Mouse (Mus musculus): Measurements from ENCODE around the gene Tesc. TPM values are rescaled to one million over a fixed set of nuclear protein-coding genes. Genes with fewer than 3 reads are reported as not detected.

The Tesc gene
- polyA plus RNA-seq, 1 experiment from 2014 or later, result 9.8 TPM

- no peaks in the 10 kb centered on the region for H3K27me3 ChIP-seq (ENCODE audit: control insufficient read depth, insufficient read depth, low read length)
- H3K4me2 ChIP-seq (ENCODE audit: low read depth, low read length), result no peak overlapping the region
- H3K4me1 ChIP-seq (ENCODE audit: control insufficient read depth, insufficient read depth, low read length), result peaks cover under 1% of the 10 kb centered on the region; the same call in 1 of the 2 replicates
- ATAC-seq (replicated peaks; ENCODE audit: extremely low read depth, insufficient read depth, low FRiP score), result no peak
- no peak overlapping the region for H3K27ac ChIP-seq (ENCODE audit: low read length)
- peaks cover 2% of the 10 kb centered on the region; the same call in 1 of the 2 replicates for H3K9me3 ChIP-seq (replicated peaks; ENCODE audit: control insufficient read depth, low read length)
- H3K36me3 ChIP-seq (ENCODE audit: control insufficient read depth, insufficient read depth), result peaks cover 26% of the 10 kb centered on the region
- 86% methylated on average over 11 of the region's 11 CpGs for WGBS
- H3K4me3 ChIP-seq (ENCODE audit: low read length), result no peak overlapping the region
- no peak overlapping the region for H3K9ac ChIP-seq (ENCODE audit: low read length)
Observed at GRCm38 (mm10) chr5:118095433-118095832, 67.9 kb downstream of the Tesc start.

DNA sequence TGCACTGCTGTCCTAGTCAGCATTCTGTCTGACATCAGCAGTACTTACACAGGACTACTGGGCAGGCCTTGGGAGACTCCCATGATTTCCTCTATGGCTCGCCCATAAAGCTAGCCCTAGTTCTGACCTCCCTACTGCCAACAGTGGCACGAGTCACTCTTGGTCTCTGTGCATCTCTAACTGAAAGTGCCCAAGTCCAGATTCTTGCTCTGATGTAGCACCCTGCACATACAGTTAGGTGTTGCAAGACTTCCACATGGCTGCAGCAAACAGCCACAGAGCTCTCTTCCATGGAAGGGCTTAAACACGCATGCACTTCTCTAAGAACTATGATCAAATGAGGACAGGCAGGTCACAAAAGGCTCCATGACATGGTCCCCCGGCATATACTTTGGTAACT lies 68.3 kb downstream of the Tesc start:
- Histone ChIP-seq H3K27ac (ENCODE audit: low read length) (no peak overlapping the region), H3K9me3 (replicated peaks; ENCODE audit: control insufficient read depth, low read length) (peaks cover 1% of the 10 kb centered on the region; the same call in 1 of the 2 replicates), H3K4me1 (ENCODE audit: control insufficient read depth, insufficient read depth, low read length) (no peaks in the 10 kb centered on the region; the same call in 1 of the 2 replicates), H3K4me2 (ENCODE audit: low read depth, low read length) (no peak overlapping the region), H3K36me3 (ENCODE audit: control insufficient read depth, insufficient read depth) (peaks cover 21% of the 10 kb centered on the region), H3K9ac (ENCODE audit: low read length) (no peak overlapping the region), H3K27me3 (ENCODE audit: control insufficient read depth, insufficient read depth, low read length) (no peaks in the 10 kb centered on the region), H3K4me3 (ENCODE audit: low read length) (no peak overlapping the region)
- no peak for ATAC-seq (replicated peaks; ENCODE audit: extremely low read depth, insufficient read depth, low FRiP score)
- WGBS, result 88% methylated on average over 4 of the region's 4 CpGs

- Histone ChIP-seq H3K4me1 (ENCODE audit: control insufficient read depth, insufficient read depth, low read length) (no peaks in the 10 kb centered on the region; the same call in 1 of the 2 replicates), H3K9me3 (replicated peaks; ENCODE audit: control insufficient read depth, low read length) (no peaks in the 10 kb centered on the region), H3K9ac (ENCODE audit: low read length) (no peak overlapping the region), H3K27me3 (ENCODE audit: control insufficient read depth, insufficient read depth, low read length) (no peaks in the 10 kb centered on the region), H3K4me3 (ENCODE audit: low read length) (no peak overlapping the region), H3K27ac (ENCODE audit: low read length) (no peak overlapping the region), H3K36me3 (ENCODE audit: control insufficient read depth, insufficient read depth) (peaks cover 17% of the 10 kb centered on the region), H3K4me2 (ENCODE audit: low read depth, low read length) (no peak overlapping the region)
- WGBS, result 92% methylated on average over 3 of the region's 3 CpGs
- ATAC-seq (replicated peaks; ENCODE audit: extremely low read depth, insufficient read depth, low FRiP score), result no peak
Observed at GRCm38 (mm10) chr5:118096317-118096716, 68.8 kb downstream of the Tesc start.

- Histone ChIP-seq H3K4me3 (ENCODE audit: low read length) (no peak overlapping the region), H3K9ac (ENCODE audit: low read length) (no peak overlapping the region), H3K36me3 (ENCODE audit: control insufficient read depth, insufficient read depth) (peaks cover 5% of the 10 kb centered on the region; the same call in 1 of the 2 replicates), H3K27me3 (ENCODE audit: control insufficient read depth, insufficient read depth, low read length) (no peaks in the 10 kb centered on the region), H3K4me2 (ENCODE audit: low read depth, low read length) (no peak overlapping the region), H3K27ac (ENCODE audit: low read length) (no peak overlapping the region), H3K4me1 (ENCODE audit: control insufficient read depth, insufficient read depth, low read length) (no peaks in the 10 kb centered on the region; the same call in 1 of the 2 replicates), H3K9me3 (replicated peaks; ENCODE audit: control insufficient read depth, low read length) (no peaks in the 10 kb centered on the region)
- ATAC-seq (replicated peaks; ENCODE audit: extremely low read depth, insufficient read depth, low FRiP score), result no peak; the same call in 1 of the 2 replicates
- WGBS, result 59% methylated on average over 11 of the region's 11 CpGs
Observed at GRCm38 (mm10) chr5:118099069-118099869, 71.7 kb downstream of the Tesc start.

DNA sequence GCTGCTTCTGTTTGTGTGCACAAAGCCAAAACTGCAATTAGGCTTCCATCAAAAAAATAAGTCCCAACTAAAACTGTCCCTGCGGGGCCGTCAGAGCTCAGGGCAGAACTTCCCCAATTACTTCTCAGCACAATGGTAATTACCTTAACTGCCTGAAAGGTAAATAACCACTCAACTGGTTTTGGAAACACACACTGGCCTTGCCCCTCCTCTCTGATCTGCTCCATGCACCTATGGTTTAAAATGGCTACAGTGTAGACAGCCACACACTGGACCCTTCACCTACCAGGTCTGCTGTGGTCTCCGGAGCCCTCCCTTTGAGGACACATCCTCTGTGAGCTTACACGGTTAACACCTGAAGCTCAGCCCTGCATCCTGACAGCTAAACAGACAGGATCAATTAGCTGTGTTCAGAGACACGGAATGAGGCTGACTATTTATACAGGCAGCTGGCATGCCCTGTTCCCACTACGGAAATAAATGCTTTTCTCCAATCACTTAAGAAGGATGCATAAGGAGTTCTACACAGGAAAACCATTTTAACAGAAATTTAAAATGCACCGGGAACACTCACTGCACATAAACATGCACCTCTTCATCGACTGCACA lies 72.4 kb downstream of the Tesc start:
- 86% methylated on average over 8 of the region's 8 CpGs for WGBS
- H3K36me3 ChIP-seq (ENCODE audit: control insufficient read depth, insufficient read depth), result peaks cover 5% of the 10 kb centered on the region; the same call in 1 of the 2 replicates
- H3K9ac ChIP-seq (ENCODE audit: low read length), result no peak overlapping the region
- H3K27me3 ChIP-seq (ENCODE audit: control insufficient read depth, insufficient read depth, low read length), result no peaks in the 10 kb centered on the region
- H3K4me2 ChIP-seq (ENCODE audit: low read depth, low read length), result no peak overlapping the region
- ATAC-seq (replicated peaks; ENCODE audit: extremely low read depth, insufficient read depth, low FRiP score), result no peak
- H3K4me1 ChIP-seq (ENCODE audit: control insufficient read depth, insufficient read depth, low read length), result no peaks in the 10 kb centered on the region; the same call in 1 of the 2 replicates
- no peak overlapping the region for H3K27ac ChIP-seq (ENCODE audit: low read length)
- H3K9me3 ChIP-seq (replicated peaks; ENCODE audit: control insufficient read depth, low read length), result no peaks in the 10 kb centered on the region
- H3K4me3 ChIP-seq (ENCODE audit: low read length), result no peak overlapping the region

DNA sequence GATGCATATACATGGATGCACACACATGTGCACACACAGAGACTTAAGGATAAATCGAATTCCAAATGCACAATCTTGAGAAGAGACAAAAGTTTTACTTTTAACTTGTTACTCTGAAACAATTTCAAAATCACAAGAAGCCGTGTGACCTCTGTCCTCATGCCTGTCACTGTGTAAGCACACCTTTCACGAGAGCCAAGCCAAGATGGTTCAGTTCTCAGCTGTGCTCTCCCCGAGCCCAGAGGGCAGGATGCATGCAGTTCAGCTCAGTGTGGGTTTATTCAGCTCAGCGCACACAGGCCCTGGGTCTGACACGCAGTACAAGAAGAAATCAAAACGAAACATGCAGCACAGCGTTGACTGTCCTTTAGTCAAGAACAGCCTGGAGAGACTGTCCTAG lies 78.0 kb downstream of the Tesc start:
- peaks cover 7% of the 10 kb centered on the region for H3K36me3 ChIP-seq (ENCODE audit: control insufficient read depth, insufficient read depth)
- H3K4me2 ChIP-seq (ENCODE audit: low read depth, low read length), result no peak overlapping the region

GRCm38 (mm10) chr5:118106667-118107066 lies 79.1 kb downstream of the Tesc start:
- Histone ChIP-seq H3K9me3 (replicated peaks; ENCODE audit: control insufficient read depth, low read length) (no peaks in the 10 kb centered on the region), H3K4me1 (ENCODE audit: control insufficient read depth, insufficient read depth, low read length) (peaks cover 16% of the 10 kb centered on the region), H3K9ac (ENCODE audit: low read length) (no peak overlapping the region), H3K4me3 (ENCODE audit: low read length) (no peak overlapping the region), H3K27ac (ENCODE audit: low read length) (no peak overlapping the region), H3K36me3 (ENCODE audit: control insufficient read depth, insufficient read depth) (peaks cover 15% of the 10 kb centered on the region), H3K27me3 (ENCODE audit: control insufficient read depth, insufficient read depth, low read length) (no peaks in the 10 kb centered on the region), H3K4me2 (ENCODE audit: low read depth, low read length) (no peak overlapping the region)
- no peak for ATAC-seq (replicated peaks; ENCODE audit: extremely low read depth, insufficient read depth, low FRiP score)
- 91% methylated on average over 10 of the region's 10 CpGs for WGBS

More for the DNA sequence above, 78.0 kb downstream of the Tesc start:
- Histone ChIP-seq H3K9ac (ENCODE audit: low read length) (no peak overlapping the region), H3K27me3 (ENCODE audit: control insufficient read depth, insufficient read depth, low read length) (no peaks in the 10 kb centered on the region), H3K9me3 (replicated peaks; ENCODE audit: control insufficient read depth, low read length) (no peaks in the 10 kb centered on the region), H3K4me3 (ENCODE audit: low read length) (no peak overlapping the region), H3K4me1 (ENCODE audit: control insufficient read depth, insufficient read depth, low read length) (peaks cover 16% of the 10 kb centered on the region), H3K27ac (ENCODE audit: low read length) (no peak overlapping the region)
- WGBS, result 91% methylated on average over 8 of the region's 8 CpGs
- no peak for ATAC-seq (replicated peaks; ENCODE audit: extremely low read depth, insufficient read depth, low FRiP score)

DNA sequence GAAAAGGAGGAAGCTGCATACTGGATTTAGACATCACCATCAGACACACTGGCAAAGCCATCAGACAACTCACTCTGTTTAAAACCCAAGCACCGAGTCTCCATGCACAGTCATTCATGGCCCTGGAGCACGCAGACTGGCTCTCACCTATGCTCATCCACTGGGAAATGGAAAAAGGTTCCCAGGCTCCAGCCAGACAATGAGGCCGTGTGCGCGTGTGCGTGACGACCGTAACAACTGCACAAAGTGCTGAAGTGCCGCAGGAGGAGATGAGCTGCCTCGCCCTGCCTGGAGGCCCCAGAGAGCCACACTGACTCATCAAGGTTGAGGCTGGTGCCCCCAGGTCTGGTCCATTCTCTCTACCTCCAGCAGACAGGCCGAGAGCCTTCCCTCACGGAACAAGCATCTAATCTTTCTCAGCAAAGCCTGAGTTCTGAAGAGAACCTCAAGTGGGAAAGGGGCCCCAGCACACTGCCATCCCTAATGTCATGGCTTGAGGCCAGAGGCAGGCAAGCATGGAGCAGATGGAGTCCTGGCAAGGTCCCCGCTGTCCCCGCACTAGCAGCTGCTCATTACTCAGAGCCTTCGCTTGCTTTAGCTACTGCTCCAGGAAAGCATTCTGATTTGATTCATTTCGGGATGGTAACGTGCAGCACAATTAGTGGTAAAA lies 80.7 kb downstream of the Tesc start:
- H3K36me3 ChIP-seq (ENCODE audit: control insufficient read depth, insufficient read depth), result peaks cover 20% of the 10 kb centered on the region
- no peak overlapping the region for H3K9ac ChIP-seq (ENCODE audit: low read length)
- H3K27me3 ChIP-seq (ENCODE audit: control insufficient read depth, insufficient read depth, low read length), result no peaks in the 10 kb centered on the region
- peak; percentile 54; the same call in 1 of the 2 replicates for ATAC-seq (replicated peaks; ENCODE audit: extremely low read depth, insufficient read depth, low FRiP score)
- H3K27ac ChIP-seq (ENCODE audit: low read length), result no peak overlapping the region
- H3K4me1 ChIP-seq (ENCODE audit: control insufficient read depth, insufficient read depth, low read length), result peaks cover 16% of the 10 kb centered on the region
- 53% methylated on average over 17 of the region's 17 CpGs for WGBS
- H3K4me2 ChIP-seq (ENCODE audit: low read depth, low read length), result peak overlapping the region; percentile 14; the same call in 1 of the 2 replicates
- H3K4me3 ChIP-seq (ENCODE audit: low read length), result no peak overlapping the region
- H3K9me3 ChIP-seq (replicated peaks; ENCODE audit: control insufficient read depth, low read length), result no peaks in the 10 kb centered on the region
